Mouse (Mus musculus): ENCODE measurements around the gene Hdac10. TPM values are rescaled to one million over a fixed set of nuclear protein-coding genes. Genes with fewer than 3 reads are reported as not detected.

The Hdac10 gene
- total RNA-seq (2023), result 10 to 100 TPM; 22.4 to 24.6 TPM

DNA sequence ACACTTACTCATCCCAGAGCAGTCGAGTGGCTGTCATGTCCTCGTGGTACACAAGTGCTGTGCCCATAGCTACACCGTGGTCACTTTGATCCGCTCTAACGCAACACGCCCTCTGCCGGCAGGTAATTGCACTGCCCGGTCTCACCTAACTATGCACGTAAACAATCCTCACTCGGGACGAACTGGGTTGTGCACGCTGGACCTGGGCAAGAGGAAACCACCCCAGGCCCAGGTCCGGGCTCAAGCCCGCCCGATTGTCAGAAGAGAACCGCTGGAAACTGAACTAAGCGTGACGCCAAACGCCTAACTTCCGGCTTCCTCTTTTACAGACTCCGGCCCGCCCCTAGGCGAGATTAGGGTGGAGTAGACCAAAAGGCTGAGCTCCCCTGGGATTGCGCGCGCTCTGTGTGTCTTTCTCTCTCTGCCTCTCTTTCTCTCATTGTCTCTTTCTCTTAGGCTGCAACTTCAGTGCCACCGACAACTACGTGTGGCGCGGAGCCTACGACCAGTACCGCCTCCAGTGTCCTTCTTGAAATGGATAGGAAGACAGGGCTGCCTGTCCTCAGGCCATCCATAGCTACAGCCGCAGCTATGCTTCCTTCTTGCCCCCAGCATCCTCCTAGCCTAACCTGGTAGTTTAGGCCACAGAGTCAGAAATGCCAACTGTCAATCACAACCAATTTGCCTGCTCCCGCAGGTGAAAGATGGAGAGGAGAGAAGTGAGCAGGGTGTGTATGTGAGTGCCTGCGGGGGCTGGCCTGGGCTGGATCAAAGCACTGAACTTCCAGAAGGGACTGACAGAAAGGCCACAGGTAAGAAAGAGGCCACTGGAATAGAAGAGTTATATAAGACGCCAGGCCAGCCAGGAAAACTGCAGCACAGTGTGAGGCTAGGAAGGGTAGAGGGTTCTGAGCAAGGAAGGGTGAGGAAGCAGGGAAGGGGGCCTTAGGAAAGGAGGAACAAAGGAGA lies at the start of gene Hdac10:
TSS of gene Hdac10 (minus strand) at position 319 of the 969 bp plus-strand sequence.

DNA sequence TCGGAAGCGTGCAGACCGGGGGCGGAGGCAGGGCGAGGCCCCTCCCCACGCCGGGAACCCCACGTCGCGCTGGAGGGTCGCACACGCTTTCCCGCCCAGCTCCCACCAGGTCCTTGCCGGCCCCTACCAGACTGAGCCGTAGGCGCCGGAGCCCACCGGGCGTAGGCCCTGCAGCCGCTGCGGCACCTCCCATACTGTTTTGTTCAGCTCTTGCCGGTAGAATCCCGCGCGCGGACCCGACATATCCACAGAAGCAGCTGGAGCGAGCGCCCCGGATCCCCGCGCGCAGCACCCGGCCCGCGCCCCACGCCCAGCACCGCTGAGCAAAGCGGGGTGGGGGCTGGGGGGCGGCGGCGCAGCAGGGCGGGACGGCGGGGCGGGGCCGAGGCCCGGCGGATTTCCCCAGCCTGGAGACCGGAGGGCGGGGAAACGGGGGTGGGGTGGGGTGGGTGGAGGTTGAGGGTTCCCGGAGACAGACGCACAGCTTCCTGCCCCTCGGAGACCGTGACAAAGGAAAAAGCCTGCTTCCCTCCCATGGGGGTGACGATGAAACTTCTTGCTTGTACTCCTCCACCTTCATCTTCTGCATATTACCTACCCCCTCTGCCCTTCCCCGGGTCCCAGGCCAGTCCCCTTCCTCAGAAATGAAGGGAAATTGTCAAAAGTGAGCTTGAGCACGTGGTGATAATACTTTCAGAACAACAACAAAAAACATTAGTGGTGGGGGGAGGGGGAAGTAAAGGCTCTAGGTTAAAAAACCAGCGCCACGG lies 21.0 kb upstream of the Hdac10 start, which contains the start of gene Mapk11:
TSS of gene Mapk11 (minus strand) at position 358 of the 770 bp plus-strand sequence.

DNA sequence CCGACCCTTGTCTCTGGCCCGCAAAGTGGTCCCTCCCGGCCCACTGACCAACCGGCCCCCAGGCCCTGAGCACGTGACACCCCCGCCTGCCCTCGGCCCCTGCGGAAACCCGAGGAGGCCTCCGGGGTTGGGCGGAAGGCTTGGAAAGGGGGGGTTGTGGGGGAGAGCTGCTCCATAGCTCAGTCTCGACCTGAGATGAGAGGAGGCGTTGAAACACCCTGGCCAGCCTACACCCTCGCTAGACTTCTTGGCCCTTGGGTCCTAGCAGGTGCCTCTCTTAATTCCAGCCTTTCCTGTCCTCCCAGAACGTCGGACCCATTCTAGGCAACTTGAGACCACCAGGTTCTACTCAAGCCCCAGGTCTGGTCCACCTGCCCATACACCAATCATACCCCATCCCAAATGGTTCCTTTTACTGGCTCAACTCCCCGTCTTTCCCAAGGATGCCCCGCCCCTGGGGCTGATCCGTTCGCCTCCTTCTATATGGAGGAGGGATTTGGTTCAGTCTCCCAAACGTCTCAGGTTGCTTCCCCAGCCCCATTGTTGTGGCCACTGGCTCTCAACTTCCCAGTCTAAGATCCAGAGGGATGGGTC lies 12.3 kb upstream of the Hdac10 start, which contains the start of gene Mapk12:
TSS of gene Mapk12 (minus strand) at position 45 of the 594 bp plus-strand sequence.

DNA sequence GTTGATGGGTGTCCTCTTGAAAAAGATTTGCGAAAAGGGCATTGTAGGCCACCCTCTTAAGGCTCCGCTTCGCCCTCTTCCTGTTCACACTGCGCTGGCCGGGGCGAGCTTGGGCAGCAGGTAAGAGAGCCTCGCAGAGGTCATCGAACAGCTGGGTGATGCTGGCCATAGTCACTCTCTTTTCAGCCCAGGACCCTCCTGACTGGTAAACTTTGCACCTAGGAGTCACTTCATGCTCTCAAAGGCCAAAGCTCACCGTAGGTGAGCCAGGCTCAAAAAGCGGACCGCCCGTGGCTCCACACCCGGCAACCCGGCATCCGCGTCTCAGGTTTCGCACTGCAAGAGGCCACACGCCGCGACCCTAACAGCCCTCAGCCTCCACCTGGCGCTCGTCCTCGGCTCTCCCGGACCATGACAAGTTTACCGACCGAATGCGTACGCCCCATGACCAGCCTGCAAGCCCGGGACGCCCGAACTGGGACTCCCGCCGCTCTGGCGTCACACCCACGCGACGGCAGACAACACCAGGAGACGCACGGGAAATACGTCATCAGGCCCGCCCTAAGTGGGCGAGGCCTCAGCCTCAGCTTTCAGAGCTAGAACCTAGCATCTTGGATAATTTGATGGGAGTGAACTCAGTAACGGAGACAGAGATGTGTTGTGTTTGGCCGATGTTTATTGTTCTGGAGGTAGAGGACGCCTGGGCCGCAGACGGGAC lies 5.7 kb downstream of the Hdac10 start, which contains the start of gene Tubgcp6:
TSS of gene Tubgcp6 (minus strand) at position 464 of the 718 bp plus-strand sequence.

DNA sequence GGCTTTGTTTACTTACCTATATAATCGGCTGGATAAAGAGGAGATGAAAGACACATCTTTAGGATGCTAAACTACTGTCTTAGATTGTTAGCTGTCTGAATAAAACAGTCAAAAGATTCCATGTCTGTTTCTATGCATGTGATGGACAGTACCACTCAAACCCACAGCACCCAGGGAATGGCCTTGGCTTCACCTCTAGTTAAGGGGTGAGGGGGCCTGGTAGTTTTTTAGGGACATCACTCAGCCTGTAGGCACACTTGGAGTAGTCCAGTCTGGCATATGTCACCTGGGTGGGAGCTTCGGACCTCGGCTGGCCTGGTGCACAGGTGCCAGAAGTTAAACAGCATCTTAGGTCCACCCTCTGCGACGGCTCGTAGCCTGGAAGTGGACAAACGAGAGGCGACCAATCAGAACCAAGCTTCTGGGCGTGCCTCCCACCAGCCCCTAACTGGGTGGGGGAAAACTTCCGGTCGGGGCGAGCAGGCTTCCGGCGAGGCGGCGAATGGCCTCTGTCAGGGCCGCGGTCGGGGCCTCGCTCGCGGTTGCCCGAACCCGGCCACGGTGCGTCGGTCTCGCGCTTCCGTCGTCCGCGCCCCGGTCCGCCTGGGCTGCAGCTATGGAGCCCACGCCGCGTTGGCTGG lies 39.8 kb downstream of the Hdac10 start, which contains the start of gene Selenoo:
TSS of gene Selenoo (plus strand) at position 478 of the 641 bp plus-strand sequence.

DNA sequence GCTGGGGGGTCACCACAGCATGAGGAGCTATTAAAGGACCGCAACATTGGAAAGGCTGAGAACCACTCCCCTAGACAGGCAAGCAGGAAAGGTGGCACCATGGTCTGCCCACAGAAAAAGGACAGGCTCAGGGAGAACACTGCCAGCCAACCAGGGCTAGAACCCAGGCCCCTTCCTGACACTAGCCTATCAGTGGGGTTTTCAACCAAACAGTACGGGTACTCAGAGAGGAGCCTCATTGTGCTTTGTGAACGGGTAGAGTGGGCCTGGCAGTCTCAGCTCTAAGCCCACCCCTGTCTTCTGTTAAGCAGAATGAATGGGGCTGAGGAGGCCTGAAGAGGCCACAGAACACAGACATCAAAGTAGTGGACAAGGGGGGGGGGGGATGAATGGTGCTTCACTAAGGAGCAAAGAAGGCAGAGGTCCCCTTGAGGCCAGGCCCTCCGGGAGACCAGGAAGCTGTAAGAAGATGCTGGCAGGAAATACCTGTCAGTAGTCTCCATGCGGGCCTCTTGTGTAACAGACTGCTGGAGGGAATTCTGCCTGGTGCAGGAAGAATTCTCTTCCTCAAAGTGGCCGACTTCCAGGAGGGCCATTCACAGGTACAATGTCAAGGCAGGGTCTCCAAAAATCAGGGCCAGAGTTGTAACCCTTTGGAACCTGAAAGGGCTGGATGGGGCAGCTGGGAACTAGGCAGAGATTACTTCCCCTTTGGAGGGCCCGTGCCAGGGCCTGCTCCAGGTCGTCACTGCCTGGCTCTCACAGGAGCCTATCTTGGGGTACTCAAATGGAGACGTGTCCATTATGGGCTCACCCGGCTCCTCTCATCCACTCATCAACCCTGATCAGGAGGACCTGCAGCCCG lies 53.7 kb downstream of the Hdac10 start, which contains the start of gene Trabd:
TSS of gene Trabd (plus strand) at position 512 of the 865 bp plus-strand sequence.

Other genes starting within 250 kb of the Hdac10 start
- gene Ttll8, start 174.3 kb downstream of the Hdac10 start, total RNA-seq (2023), result not detected
- gene Mlc1, start 149.7 kb downstream of the Hdac10 start, total RNA-seq (2023), result not detected
- gene Mov10l1, start 145.8 kb downstream of the Hdac10 start, total RNA-seq (2023), result not detected
- gene Panx2, start 69.0 kb downstream of the Hdac10 start, total RNA-seq (2023), result not detected
- 10 to 100 TPM; 34.8 to 43.4 TPM for gene Trabd, start 53.6 kb downstream of the Hdac10 start, total RNA-seq (2023)
- gene Selenoo, start 39.6 kb downstream of the Hdac10 start, total RNA-seq (2023), result 10 to 100 TPM; 16.0 to 16.2 TPM
- 10 to 100 TPM; 18.8 to 24.5 TPM for gene Tubgcp6, start 5.6 kb downstream of the Hdac10 start, total RNA-seq (2023)
- not detected for gene Mapk12, start 12.0 kb upstream of the Hdac10 start, total RNA-seq (2023)
- 1 to 10 TPM; 1.5 to 2.0 TPM for gene Mapk11, start 20.9 kb upstream of the Hdac10 start, total RNA-seq (2023)
- 100 to 1,000 TPM; 441 to 443 TPM for gene Plxnb2, start 52.1 kb upstream of the Hdac10 start, total RNA-seq (2023)
- gene Dennd6b, start 67.8 kb upstream of the Hdac10 start, total RNA-seq (2023), result 1 to 10 TPM; 5.4 to 6.0 TPM
- 10 to 100 TPM; 35.3 to 39.7 TPM for gene Ppp6r2, start 82.9 kb upstream of the Hdac10 start, total RNA-seq (2023)
- gene Sbf1, start 186.6 kb upstream of the Hdac10 start, total RNA-seq (2023), result 100 to 1,000 TPM; 167 to 189 TPM
- gene Adm2, start 194.0 kb upstream of the Hdac10 start, total RNA-seq (2023), result not detected
- gene Miox, start 205.7 kb upstream of the Hdac10 start, total RNA-seq (2023), result not detected
- 10 to 100 TPM; 25.1 to 35.6 TPM for gene Lmf2, start 227.0 kb upstream of the Hdac10 start, total RNA-seq (2023)
- gene Ncaph2, start 227.0 kb upstream of the Hdac10 start, total RNA-seq (2023), result 10 to 100 TPM; 59.0 to 69.9 TPM
- 10 to 100 TPM; 13.8 to 16.4 TPM for gene Sco2, start 245.1 kb upstream of the Hdac10 start, total RNA-seq (2023)
- under 1 TPM; 0.46 to 0.76 TPM for gene Tymp, start 248.3 kb upstream of the Hdac10 start, total RNA-seq (2023)